Mouse (Mus musculus): ENCODE data around the gene Macf1. TPM values are rescaled to one million over a fixed set of nuclear protein-coding genes. Genes with fewer than 3 reads are reported as not detected.
A peak's percentile ranks its signal among the peaks of the same experiment; 100 is the strongest.

Gene Macf1
- polyA plus RNA-seq, 1 experiment from 2014 or later, result 69.9 TPM

DNA sequence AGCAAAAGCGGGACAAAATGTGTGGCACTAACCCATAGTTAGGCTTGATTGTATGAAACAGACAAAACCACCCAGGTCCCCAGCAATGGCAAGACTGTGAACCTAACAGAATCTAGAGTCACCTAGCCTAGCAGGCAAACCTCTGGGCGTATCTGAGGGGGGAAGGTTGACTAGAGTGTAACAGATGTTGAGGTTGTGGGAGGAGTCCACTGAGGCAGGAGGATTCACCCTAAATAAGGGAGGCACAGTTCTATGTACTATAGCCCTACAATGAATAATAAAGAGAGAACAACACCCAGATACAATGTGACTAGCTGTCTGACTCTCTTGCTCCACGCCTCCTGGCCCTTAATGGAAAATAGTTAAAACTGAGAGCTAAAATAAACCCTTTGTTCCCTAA lies 7.9 kb upstream of the Macf1 start:
- no peak overlapping the region for H3K9ac ChIP-seq
- H3K4me3 ChIP-seq, result no peak overlapping the region
- H3K9me3 ChIP-seq (replicated peaks), result no peaks in the 10 kb centered on the region
- 0 out of 2 replicates have a peak, but pooled peaks cover 4% of the 10 kb centered on the region for H3K4me1 ChIP-seq (replicated peaks)
- no peak for ATAC-seq (ENCODE audit: insufficient number of reproducible peaks, low FRiP score)
- H3K4me2 ChIP-seq, result no peak overlapping the region
- H3K27ac ChIP-seq (ENCODE audit: poor library complexity, severe bottlenecking), result no peak overlapping the region
- no peaks in the 10 kb centered on the region for H3K36me3 ChIP-seq
- WGBS, result 79% methylated on average over 3 of the region's 3 CpGs
- H3K27me3 ChIP-seq (replicated peaks), result no peaks in the 10 kb centered on the region

DNA sequence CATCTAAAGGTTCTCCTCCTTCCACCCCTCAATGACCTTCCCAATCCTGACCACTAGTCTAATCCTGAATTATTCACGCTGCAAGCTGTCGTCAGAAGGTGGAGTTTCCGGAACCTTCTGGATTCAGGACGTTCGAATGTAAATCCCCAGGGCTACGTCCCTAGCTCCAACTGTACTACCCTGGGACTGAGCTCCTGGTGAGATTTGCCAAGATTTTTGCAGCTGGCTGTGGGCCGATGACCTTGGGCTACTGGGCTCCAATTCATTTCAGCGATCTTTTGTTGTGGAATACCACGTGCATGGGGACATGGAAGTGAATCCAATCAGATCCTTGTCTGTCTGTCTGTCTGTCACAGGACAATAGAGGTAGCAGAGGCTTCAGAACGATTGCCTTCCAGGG lies 6.2 kb upstream of the Macf1 start:
- ATAC-seq (ENCODE audit: insufficient number of reproducible peaks, low FRiP score), result no peak
- 74% methylated on average over 10 of the region's 10 CpGs for WGBS
- H3K9me3 ChIP-seq (replicated peaks), result no peaks in the 10 kb centered on the region
- H3K4me2 ChIP-seq, result no peak overlapping the region
- peaks cover 4% of the 10 kb centered on the region; the same call in 1 of the 2 replicates for H3K27me3 ChIP-seq (replicated peaks)
- H3K36me3 ChIP-seq, result no peaks in the 10 kb centered on the region
- no peak overlapping the region for H3K27ac ChIP-seq (ENCODE audit: poor library complexity, severe bottlenecking)
- H3K9ac ChIP-seq, result no peak overlapping the region
- H3K4me3 ChIP-seq, result no peak overlapping the region
- peaks cover 17% of the 10 kb centered on the region for H3K4me1 ChIP-seq (replicated peaks)

GRCm38 (mm10) chr4:123687025-123687781 lies 3.0 kb upstream of the Macf1 start:
- Histone ChIP-seq H3K4me2 (peak overlapping the region; percentile 100), H3K27ac (ENCODE audit: poor library complexity, severe bottlenecking) (peak overlapping the region; percentile 57; the same call in 1 of the 2 replicates), H3K4me3 (peak overlapping the region; percentile 97), H3K27me3 (replicated peaks) (peaks cover 8% of the 10 kb centered on the region; the same call in 1 of the 2 replicates), H3K9ac (peak overlapping the region; percentile 96), H3K9me3 (replicated peaks) (no peaks in the 10 kb centered on the region), H3K36me3 (0 out of 2 replicates have a peak, but pooled peaks cover 7% of the 10 kb centered on the region), H3K4me1 (replicated peaks) (peaks cover 28% of the 10 kb centered on the region)
- ATAC-seq (ENCODE audit: insufficient number of reproducible peaks, low FRiP score), result peak; percentile 73
- under 1% methylated on average over 73 of the region's 89 CpGs for WGBS

GRCm38 (mm10) chr4:123686368-123687024 lies 2.3 kb upstream of the Macf1 start:
- Histone ChIP-seq H3K27ac (ENCODE audit: poor library complexity, severe bottlenecking) (peak overlapping the region; percentile 57; the same call in 1 of the 2 replicates), H3K9ac (peak overlapping the region; percentile 96)

GRCm38 (mm10) chr4:123685506-123686242 lies 1.5 kb upstream of the Macf1 start:
- WGBS, result 51% methylated on average over 8 of the region's 8 CpGs
- ATAC-seq (ENCODE audit: insufficient number of reproducible peaks, low FRiP score), result no peak
- Histone ChIP-seq H3K27me3 (replicated peaks) (peaks cover 8% of the 10 kb centered on the region; the same call in 1 of the 2 replicates), H3K27ac (ENCODE audit: poor library complexity, severe bottlenecking) (no peak overlapping the region), H3K9ac (peak overlapping the region; percentile 96), H3K36me3 (0 out of 2 replicates have a peak, but pooled peaks cover 7% of the 10 kb centered on the region), H3K9me3 (replicated peaks) (no peaks in the 10 kb centered on the region), H3K4me3 (peak overlapping the region; percentile 97), H3K4me2 (peak overlapping the region; percentile 100), H3K4me1 (replicated peaks) (peaks cover 44% of the 10 kb centered on the region)

More at GRCm38 (mm10) chr4:123686368-123687024, 2.3 kb upstream of the Macf1 start:
- ATAC-seq (ENCODE audit: insufficient number of reproducible peaks, low FRiP score), result 0 out of 2 replicates have a peak, but pooled peaks have one; percentile 30
- H3K36me3 ChIP-seq, result 0 out of 2 replicates have a peak, but pooled peaks cover 7% of the 10 kb centered on the region
- WGBS, result under 1% methylated on average over 55 of the region's 56 CpGs
- peak overlapping the region; percentile 100 for H3K4me2 ChIP-seq
- H3K4me3 ChIP-seq, result peak overlapping the region; percentile 97
- peaks cover 35% of the 10 kb centered on the region for H3K4me1 ChIP-seq (replicated peaks)
- no peaks in the 10 kb centered on the region for H3K9me3 ChIP-seq (replicated peaks)
- peaks cover 8% of the 10 kb centered on the region; the same call in 1 of the 2 replicates for H3K27me3 ChIP-seq (replicated peaks)

DNA sequence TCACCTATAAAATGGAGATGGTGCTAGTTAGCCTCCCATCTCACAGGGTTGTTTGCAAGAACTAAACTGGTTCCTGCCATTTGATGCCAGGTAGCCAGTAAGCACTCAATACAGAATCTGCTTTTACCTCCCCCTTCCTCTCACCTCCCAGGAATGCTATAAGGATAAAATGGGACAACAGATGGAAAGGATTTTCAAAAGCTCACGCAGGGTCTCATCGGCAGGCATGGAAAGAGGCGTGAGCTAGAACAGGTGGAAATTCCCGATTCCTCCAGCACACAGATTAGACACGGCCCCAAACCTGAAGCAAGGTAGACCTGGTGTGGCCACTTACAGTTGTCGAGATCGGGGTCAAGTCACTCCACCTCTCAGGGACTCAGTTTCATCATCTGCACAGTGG lies 886 bp upstream of the Macf1 start:
- Histone ChIP-seq H3K4me2 (0 out of 2 replicates have a peak overlapping the region, but pooled peaks have one; percentile 100), H3K4me3 (no peak overlapping the region), H3K36me3 (0 out of 2 replicates have a peak, but pooled peaks cover 7% of the 10 kb centered on the region), H3K9ac (no peak overlapping the region), H3K27ac (ENCODE audit: poor library complexity, severe bottlenecking) (no peak overlapping the region), H3K4me1 (replicated peaks) (peaks cover 48% of the 10 kb centered on the region), H3K9me3 (replicated peaks) (no peaks in the 10 kb centered on the region), H3K27me3 (replicated peaks) (peaks cover 8% of the 10 kb centered on the region; the same call in 1 of the 2 replicates)
- no peak for ATAC-seq (ENCODE audit: insufficient number of reproducible peaks, low FRiP score)
- 71% methylated on average over 7 of the region's 7 CpGs for WGBS

- Histone ChIP-seq H3K4me2 (no peak overlapping the region), H3K27ac (ENCODE audit: poor library complexity, severe bottlenecking) (no peak overlapping the region), H3K4me1 (replicated peaks) (peaks cover 48% of the 10 kb centered on the region), H3K4me3 (no peak overlapping the region), H3K9me3 (replicated peaks) (no peaks in the 10 kb centered on the region), H3K27me3 (replicated peaks) (peaks cover 8% of the 10 kb centered on the region; the same call in 1 of the 2 replicates), H3K9ac (no peak overlapping the region), H3K36me3 (peaks cover 7% of the 10 kb centered on the region; the same call in 1 of the 2 replicates)
- WGBS, result 77% methylated on average over 8 of the region's 8 CpGs
- ATAC-seq (ENCODE audit: insufficient number of reproducible peaks, low FRiP score), result no peak
Observed at GRCm38 (mm10) chr4:123682291-123682690, 1.9 kb downstream of the Macf1 start.

DNA sequence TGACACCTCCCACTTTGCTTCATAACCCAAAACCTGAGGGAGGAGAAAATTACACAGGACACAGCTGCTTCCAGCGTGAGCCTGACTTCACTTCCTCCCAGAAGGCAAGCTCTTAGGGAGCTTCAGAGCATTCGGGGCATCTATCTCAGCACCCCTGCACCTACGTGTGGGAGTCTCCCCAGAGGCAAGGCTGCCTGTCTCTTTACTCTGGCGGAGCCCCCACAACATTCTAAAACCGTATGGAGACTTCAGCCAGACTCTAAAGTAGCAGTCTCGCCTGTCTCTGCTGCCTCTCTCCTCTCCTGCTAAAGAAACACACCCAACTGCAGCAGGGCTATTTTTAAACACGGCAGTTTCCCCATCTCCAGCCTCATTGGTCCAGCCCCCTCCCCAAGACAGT lies 3.2 kb downstream of the Macf1 start:
- Histone ChIP-seq H3K4me3 (0 out of 2 replicates have a peak overlapping the region, but pooled peaks have one; percentile 3), H3K36me3 (peaks cover 7% of the 10 kb centered on the region; the same call in 1 of the 2 replicates), H3K9me3 (replicated peaks) (no peaks in the 10 kb centered on the region), H3K27me3 (replicated peaks) (0 out of 2 replicates have a peak, but pooled peaks cover 4% of the 10 kb centered on the region), H3K27ac (ENCODE audit: poor library complexity, severe bottlenecking) (peak overlapping the region; percentile 79), H3K4me1 (replicated peaks) (peaks cover 51% of the 10 kb centered on the region), H3K9ac (peak overlapping the region; percentile 19; the same call in 1 of the 2 replicates), H3K4me2 (peak overlapping the region; percentile 45)
- 20% methylated on average over 7 of the region's 7 CpGs for WGBS
- peak; percentile 29; the same call in 1 of the 2 replicates for ATAC-seq (ENCODE audit: insufficient number of reproducible peaks, low FRiP score)

- Histone ChIP-seq H3K4me1 (replicated peaks) (peaks cover 38% of the 10 kb centered on the region), H3K36me3 (peaks cover 3% of the 10 kb centered on the region; the same call in 1 of the 2 replicates), H3K27ac (ENCODE audit: poor library complexity, severe bottlenecking) (no peak overlapping the region), H3K27me3 (replicated peaks) (no peaks in the 10 kb centered on the region), H3K4me2 (no peak overlapping the region), H3K9me3 (replicated peaks) (no peaks in the 10 kb centered on the region), H3K9ac (no peak overlapping the region), H3K4me3 (no peak overlapping the region)
- ATAC-seq (ENCODE audit: insufficient number of reproducible peaks, low FRiP score), result no peak
- WGBS, result 56% methylated on average over 10 of the region's 10 CpGs
Observed at GRCm38 (mm10) chr4:123677060-123677804, 6.9 kb downstream of the Macf1 start.

DNA sequence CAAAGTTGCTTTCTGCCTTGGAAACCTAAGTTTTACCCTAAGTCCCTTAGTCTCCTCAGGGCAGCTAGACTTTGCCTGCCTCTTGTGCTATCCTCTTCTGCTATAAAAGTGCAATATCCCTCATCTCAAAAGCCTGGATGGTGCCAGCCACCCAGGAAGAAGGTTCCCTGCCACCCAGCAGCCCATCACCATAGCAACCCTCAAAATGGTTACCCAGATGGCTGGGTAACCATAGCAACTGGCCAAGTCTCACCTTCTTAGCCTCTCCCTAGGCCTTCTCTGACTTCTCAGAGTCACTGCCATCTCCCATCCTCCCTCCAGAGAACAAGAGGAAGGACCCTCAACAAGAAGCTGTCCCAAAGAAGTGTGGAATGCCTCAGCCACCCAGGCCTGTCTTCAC lies 13.6 kb downstream of the Macf1 start:
- H3K27me3 ChIP-seq (replicated peaks), result no peaks in the 10 kb centered on the region
- no peak overlapping the region for H3K4me2 ChIP-seq
- peaks cover 31% of the 10 kb centered on the region for H3K4me1 ChIP-seq (replicated peaks)
- no peak overlapping the region for H3K4me3 ChIP-seq
- H3K27ac ChIP-seq (ENCODE audit: poor library complexity, severe bottlenecking), result no peak overlapping the region
- no peak overlapping the region for H3K9ac ChIP-seq
- no peaks in the 10 kb centered on the region for H3K9me3 ChIP-seq (replicated peaks)
- 0 out of 2 replicates have a peak, but pooled peaks cover 3% of the 10 kb centered on the region for H3K36me3 ChIP-seq
- ATAC-seq (ENCODE audit: insufficient number of reproducible peaks, low FRiP score), result no peak
